Mouse (Mus musculus) granulocyte monocyte progenitor cell, adult 5-6 weeks (primary cell): ENCODE measurements around the gene Parp16. TPM values are rescaled to one million over a fixed set of nuclear protein-coding genes. Genes with fewer than 3 reads are reported as not detected.

Source experiments
- ATAC-seq: replicated peaks from 2 replicates; pipeline ENCODE4 v1.8.0; 2016; ENCODE audit warnings: mild to moderate bottlenecking, moderate TSS enrichment, inconsistent platforms; ENCODE audit not compliant: poor library complexity, severe bottlenecking
- total RNA-seq, 2 experiments: library from RNA; stranded (forward) in 1 of 2; stranded (reverse) in 1 of 2; fragments of 200-712, 200-1000 nt in 1 of 2; fragments of >200 nt in 1 of 2; fragmentation: Nextera tagmentation in 1 of 2; gene quantifications; 2 replicates each; pipeline ENCODE4 v1.2.3; 2014 to 2017

The Parp16 gene
- total RNA-seq, 2 experiments from 2014 or later: 2.1 to 2.2 TPM

DNA sequence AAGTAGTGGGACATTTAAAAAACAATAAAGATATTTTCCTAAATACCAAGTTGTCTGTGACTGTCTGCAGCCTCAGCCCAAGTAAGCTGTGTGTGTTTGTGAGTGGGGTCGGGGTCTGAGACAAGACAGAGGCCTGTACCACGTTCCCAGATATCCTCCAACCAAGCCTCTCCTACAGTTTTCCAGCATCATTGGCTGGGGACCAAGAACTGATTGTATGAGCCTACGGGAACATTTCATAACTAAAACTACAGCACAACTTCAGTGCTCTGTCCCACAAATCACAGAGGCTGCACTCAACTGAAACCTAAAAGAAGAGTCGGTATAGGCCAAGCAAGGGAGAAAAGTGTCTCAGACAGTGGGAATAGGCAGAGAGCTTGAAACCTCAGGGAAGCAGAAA, 44.0 kb downstream of the Parp16 start:
- no peak for ATAC-seq

DNA sequence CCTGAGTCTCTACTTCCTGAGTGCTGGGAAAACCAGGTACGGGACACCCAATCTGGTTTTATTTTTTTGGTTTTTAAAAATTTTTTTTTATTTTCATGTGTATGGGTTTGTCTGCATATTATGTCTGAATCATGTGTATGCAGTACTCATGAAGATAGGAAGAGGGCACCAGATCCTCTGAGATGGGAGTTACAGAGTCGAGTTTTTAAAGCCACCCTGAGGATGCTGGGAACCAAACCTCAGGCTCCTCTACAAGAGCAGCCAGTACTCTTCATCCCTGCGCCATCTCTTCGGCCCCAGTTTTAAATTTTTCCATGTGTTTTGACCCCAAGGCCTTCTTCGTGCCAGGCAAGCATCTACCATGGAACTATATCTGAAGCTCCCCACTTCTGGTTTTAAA, 44.6 kb downstream of the Parp16 start:
- no peak for ATAC-seq

DNA sequence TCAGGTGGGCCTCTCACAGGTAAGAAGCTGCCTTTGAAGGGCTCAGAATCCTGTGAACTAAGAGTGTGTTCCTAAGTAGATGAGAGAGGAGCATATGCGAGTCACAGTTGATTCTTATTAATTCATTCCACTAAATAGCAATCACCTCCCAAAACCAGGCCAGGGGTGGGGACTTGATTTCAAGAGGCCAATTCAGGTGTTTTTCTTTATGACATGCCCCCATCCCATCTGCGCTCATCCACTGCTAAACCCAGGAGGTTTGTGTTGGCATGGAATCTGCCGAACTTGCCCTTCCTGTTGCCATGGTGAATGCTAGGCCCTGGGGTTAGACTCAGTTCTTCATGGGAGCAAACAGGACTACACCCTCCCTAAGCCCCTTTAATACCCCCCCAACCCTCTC, 45.4 kb downstream of the Parp16 start:
- ATAC-seq: no peak

- ATAC-seq: no peak
Measured at GRCm38 (mm10) chr9:65241973-65242372, 46.8 kb downstream of the Parp16 start.

- ATAC-seq: no peak
Measured at GRCm38 (mm10) chr9:65243249-65243648, 48.1 kb downstream of the Parp16 start.

DNA sequence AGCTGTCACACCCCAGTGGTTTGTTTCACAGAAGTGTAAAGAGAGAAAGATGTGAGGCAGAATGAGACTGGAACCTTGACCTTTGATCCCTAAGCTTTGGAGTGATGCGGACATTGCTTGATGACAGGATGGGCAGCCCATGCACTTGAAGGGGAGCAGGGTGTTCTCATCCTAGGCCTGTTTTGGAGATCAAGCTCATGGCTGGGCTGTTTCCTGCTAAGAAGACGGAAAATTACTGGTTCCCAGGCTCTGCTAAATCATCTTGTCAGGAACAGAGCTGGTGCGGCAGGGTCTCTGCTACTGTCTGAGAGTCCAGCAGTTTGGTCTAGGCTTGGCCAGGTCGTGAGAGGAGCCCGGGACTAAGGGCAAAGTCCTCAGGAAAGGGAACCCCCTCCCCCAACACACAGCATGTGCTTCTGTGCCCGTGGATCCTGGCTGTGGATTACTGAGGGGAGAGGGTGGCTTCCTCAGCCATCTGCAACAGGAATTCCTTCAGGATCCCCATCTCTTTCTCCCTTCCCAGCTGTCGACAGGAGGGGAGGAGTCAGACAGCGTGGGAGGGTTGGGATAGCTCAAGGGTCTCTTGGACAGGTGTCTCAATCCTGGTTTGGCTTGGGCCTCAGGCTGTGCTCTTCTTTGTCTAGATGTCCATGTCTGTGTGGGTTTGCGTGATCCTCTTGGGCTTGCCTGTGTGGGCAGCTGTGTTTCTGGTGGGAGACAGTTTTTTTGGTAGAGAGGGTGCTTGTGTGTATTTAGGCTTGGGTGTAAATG, 49.1 kb downstream of the Parp16 start:
- ATAC-seq: no peak

DNA sequence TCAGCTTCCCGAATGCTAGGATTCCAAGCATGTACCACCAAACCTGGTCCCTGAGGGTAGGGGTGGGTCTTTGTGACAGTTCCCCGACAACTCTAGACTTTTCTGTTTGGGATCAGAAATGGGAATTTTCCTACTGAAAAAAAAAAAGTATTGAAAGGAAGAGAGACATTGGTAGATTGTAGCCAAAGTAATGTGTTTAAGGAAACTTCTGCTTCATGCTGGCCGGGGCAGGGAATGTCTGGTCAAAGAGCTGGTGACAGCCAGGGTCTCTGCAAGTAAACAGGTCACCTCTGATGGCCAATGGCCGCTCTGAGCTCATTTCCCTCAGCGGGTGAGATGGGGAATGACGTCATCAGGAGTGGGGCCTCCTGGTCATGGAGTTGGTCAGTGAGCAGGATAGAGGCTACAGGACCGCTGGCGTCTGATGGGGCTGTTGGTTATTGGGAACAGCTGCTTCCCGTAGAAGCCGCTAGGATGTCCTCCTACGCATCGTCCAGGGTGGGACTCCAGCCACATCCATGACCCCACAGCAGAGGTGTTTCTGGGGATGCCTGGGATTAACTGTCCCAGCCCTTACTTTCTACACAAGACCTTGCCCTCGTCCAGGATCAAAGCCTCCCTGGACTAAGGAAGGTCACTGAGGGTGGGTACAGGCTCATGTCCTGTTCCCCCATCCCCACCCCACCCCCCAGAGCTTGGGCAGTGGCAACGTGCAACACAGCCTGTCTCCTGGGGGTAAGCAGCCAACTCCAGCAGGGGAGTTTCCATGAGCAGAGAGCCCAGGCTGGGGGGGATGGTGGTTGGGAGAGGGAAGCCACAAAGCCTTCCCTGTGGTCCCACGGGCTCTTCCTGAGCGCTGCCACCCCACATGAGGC, 52.6 kb downstream of the Parp16 start:
- no peak for ATAC-seq

DNA sequence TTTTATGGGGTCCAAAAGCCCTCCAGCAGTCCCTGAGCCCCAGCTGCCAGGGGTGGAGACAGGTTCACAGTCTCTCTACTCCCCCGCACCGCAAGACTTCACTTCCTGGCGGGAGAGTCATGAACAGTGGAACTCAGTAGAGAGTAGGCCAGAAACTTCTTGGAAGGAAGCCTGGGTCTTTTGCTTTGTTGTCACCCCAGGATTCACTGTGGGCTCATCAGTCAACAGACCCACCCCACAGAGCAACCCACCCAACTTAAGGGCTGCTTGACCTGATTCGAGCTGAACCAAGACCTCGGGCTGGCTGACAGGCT, 53.2 kb downstream of the Parp16 start:
- ATAC-seq: no peak

- ATAC-seq: no peak
Measured at GRCm38 (mm10) chr9:65252026-65252425, 56.9 kb downstream of the Parp16 start.

GRCm38 (mm10) chr9:65255906-65256600, 60.9 kb downstream of the Parp16 start:
- no peak for ATAC-seq

- ATAC-seq: no peak
Measured at GRCm38 (mm10) chr9:65257218-65257910, 62.2 kb downstream of the Parp16 start.

GRCm38 (mm10) chr9:65259366-65259765, 64.2 kb downstream of the Parp16 start:
- ATAC-seq: no peak

DNA sequence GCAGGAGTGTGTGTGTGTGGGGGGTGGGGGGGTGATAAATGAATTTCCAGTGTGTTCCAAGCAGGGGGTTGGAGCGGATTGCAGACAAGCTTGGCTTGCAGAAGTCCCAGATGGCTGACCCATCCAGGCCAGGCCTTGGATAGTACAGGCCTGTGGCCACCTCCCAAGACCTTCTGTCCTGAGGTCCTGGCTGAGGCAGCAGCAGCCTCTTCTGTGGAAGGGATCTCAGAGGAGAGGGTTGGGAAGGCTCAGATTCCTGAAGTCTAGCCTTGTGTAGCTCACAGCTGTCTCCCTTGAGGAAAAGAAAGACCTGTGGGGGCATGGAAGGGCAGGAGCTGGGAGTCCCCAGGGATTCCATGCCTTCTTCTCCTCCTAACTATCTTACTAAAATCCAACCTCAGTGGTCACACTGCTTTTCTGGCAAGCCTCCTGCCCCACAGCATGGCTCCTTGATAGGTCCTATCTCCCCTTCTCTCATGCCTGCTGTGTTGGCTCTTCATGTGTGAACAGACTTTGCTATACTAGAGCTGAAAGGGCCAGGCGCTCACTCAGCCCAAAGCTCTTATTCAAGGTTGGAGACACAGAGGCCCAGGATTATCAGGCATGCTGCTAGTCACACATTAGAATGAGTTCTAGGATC, 66.6 kb downstream of the Parp16 start:
- no peak for ATAC-seq

- no peak for ATAC-seq
Measured at GRCm38 (mm10) chr9:65262641-65263120, 67.5 kb downstream of the Parp16 start.

DNA sequence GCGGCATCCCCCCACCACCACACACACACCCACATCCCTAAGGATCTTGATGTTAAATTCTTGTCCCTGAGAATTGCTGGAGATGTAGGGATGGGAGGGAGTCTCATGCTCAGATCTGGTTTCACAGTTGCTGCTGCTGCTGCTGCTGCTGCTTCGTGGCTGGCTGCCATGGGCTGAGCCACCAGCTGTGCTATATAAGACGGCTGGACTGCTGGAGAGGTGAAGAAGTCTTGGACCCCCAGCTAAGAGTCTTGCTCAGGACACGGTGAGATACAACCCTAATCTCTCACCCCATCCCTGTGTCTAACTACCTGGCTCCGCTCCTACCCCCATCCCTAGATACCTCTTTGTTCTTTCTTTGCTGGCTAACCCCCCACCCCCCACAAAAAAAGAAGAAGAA, 69.8 kb downstream of the Parp16 start, which contains the start of gene Cilp:
Gene Cilp, plus strand, starts transcription at position 222 of the 400 bp plus-strand sequence.
- no peak for ATAC-seq

- no peak for ATAC-seq
Measured at GRCm38 (mm10) chr9:65267742-65268515, 72.8 kb downstream of the Parp16 start.

DNA sequence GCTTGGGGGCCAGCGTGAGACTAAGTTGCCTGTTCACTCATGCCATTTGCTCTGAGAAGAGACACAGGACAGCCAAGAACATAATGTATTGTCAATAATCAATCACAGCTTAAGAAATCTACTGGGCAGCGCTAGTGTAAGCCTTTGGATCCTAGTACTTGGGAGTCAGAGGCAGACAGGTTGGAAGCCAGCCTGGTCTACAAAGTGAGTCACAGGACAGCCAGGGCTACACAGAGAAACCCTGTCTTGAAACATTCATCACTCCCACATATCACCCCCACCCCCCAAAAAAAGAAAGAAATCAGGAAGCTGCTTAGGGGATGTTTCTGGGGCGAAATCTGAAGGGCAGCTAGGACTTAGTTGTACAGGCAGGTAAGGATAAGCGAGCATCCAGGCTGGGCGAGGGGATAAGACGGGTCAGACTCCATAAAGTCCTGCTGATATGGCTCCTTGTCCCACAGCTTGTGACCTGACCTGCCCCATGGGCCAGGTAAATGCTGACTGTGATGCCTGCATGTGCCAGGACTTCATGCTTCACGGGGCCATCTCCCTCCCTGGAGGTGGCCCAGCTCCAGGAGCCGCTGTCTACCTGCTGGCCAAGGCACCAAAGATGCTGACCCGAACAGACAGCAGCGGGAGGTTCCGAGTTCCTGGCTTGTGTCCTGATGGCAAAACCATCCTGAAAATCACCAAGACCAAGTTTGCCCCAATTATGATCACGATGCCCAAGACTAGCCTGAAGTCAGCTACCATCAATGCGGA, 78.1 kb downstream of the Parp16 start:
- no peak for ATAC-seq

- no peak for ATAC-seq
Measured at GRCm38 (mm10) chr9:65273873-65274272, 78.7 kb downstream of the Parp16 start.
